Mouse (Mus musculus) brain, embryonic 14.5 days (tissue): Measurements from ENCODE around the gene Hes7.

Experiments used
- CTCF ChIP-seq: fragments of 200-500 bp; IDR thresholded peaks from 2 replicates; pipeline ENCODE4 v1.5.1; 2012; ENCODE audit warnings: inconsistent platforms, mild to moderate bottlenecking, moderate library complexity, borderline replicate concordance; ENCODE audit not compliant: insufficient read depth, insufficient read length; ENCODE audit errors: extremely low read depth
- POLR2A ChIP-seq: fragments of 200-500 bp; IDR thresholded peaks from 2 replicates; pipeline ENCODE4 v1.6.1; 2012; ENCODE audit warnings: mild to moderate bottlenecking, inconsistent platforms, borderline replicate concordance; ENCODE audit not compliant: poor library complexity, insufficient read depth, insufficient read length, severe bottlenecking; ENCODE audit errors: extremely low read depth

- no peak for TF ChIP-seq CTCF
- TF ChIP-seq POLR2A: no peak
Observed at GRCm38 (mm10) chr11:69105227-69105626, 15.0 kb upstream of the Hes7 start.
